Mouse (Mus musculus) liver, embryonic 12.5 days (tissue): Measurements from ENCODE around the gene Smarcc1. TPM values are rescaled to one million over a fixed set of nuclear protein-coding genes. Genes with fewer than 3 reads are reported as not detected.

ENCODE experiments used
- ATAC-seq: fragments of 200-750 bp; cut with Nextera tagmentation; 2 replicates; pipeline ENCODE4 v1.8.0; 2017; ENCODE audit warnings: moderate number of reproducible peaks, mild to moderate bottlenecking, moderate library complexity
- H3K27ac ChIP-seq: fragments of 300-500 bp; sonication (generic); 2 replicates; pipeline ENCODE4 v1.5.1; 2016; ENCODE audit warnings: mild to moderate bottlenecking
- H3K27me3 ChIP-seq: fragments of 300-500 bp; sonication (generic); replicated peaks from 2 replicates; pipeline ENCODE4 v1.6.1; 2016; ENCODE audit warnings: mild to moderate bottlenecking, moderate library complexity
- H3K36me3 ChIP-seq: fragments of 300-500 bp; sonication (generic); 2 replicates; pipeline ENCODE4 v1.6.1; 2016; ENCODE audit warnings: mild to moderate bottlenecking, moderate library complexity
- H3K4me1 ChIP-seq: fragments of 300-500 bp; sonication (generic); 2 replicates; pipeline ENCODE4 v1.6.1; 2016
- H3K4me2 ChIP-seq: fragments of 300-500 bp; sonication (generic); 2 replicates; pipeline ENCODE4 v1.6.1; 2016; ENCODE audit warnings: mild to moderate bottlenecking, moderate library complexity
- H3K4me3 ChIP-seq: fragments of 300-500 bp; sonication (generic); 2 replicates; pipeline ENCODE4 v1.5.1; 2016; ENCODE audit warnings: mild to moderate bottlenecking, moderate library complexity
- H3K9ac ChIP-seq: fragments of 300-500 bp; sonication (generic); 2 replicates; pipeline ENCODE4 v1.6.1; 2016; ENCODE audit warnings: mild to moderate bottlenecking, moderate library complexity
- H3K9me3 ChIP-seq: fragments of 300-500 bp; sonication (generic); replicated peaks from 2 replicates; pipeline ENCODE4 v1.6.1; 2016; ENCODE audit warnings: mild to moderate bottlenecking, moderate library complexity
- WGBS: fragments of 180-500 bp; shearing (Covaris S2); methylation state at CpG from one replicate; pipeline ENCODE4 v1.1.7; 2016; ENCODE audit not compliant: insufficient replicate concordance; 5-methylcytosine and 5-hydroxymethylcytosine counted together
- polyA plus RNA-seq: library from polyadenylated mRNA; unstranded; fragments of >200 nt; fragmentation: Nextera tagmentation; extraction: Ambion mirVana; gene quantifications from 2 replicates; pipeline ENCODE4 v1.2.1, GENCODE M21; 2016

The Smarcc1 gene
- polyA plus RNA-seq, 1 experiment from 2014 or later: 69.2 TPM

- no peak overlapping the region for H3K4me3 ChIP-seq
- H3K4me2 ChIP-seq: no peak overlapping the region
- no peaks in the 10 kb centered on the region for H3K27me3 ChIP-seq
- H3K36me3 ChIP-seq: peaks cover 91% of the 10 kb centered on the region
- H3K27ac ChIP-seq: no peak overlapping the region
- H3K9ac ChIP-seq: no peak overlapping the region
- 72% methylated on average over 7 of the region's 7 CpGs for WGBS
- no peaks in the 10 kb centered on the region for H3K4me1 ChIP-seq
- ATAC-seq: no peak
- no peaks in the 10 kb centered on the region for H3K9me3 ChIP-seq
Observed at GRCm38 (mm10) chr9:110208265-110208664, 90.8 kb downstream of the Smarcc1 start.

DNA sequence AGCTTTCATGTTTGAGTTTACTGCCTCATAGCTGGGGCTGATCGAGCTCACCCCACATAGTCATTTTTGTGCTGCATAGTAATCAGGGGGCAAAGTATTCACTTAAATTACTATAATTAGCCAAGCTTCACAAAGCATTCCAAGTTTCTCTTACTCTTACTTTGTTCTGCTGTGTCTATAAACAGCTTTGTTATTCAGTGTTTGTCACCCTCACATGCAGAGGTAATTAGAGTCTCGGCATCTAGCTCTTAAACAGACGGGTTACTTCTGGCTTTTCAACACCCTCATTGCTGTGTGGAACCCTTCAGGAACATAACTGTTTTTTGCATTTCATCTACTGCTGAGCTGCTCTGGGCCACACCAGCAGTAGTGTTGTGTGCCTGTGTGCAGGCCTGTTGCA, 91.5 kb downstream of the Smarcc1 start:
- no peak overlapping the region for H3K4me2 ChIP-seq
- no peaks in the 10 kb centered on the region for H3K9me3 ChIP-seq
- H3K36me3 ChIP-seq: peaks cover 91% of the 10 kb centered on the region
- no peaks in the 10 kb centered on the region for H3K4me1 ChIP-seq
- no peak overlapping the region for H3K4me3 ChIP-seq
- no peak overlapping the region for H3K27ac ChIP-seq
- no peaks in the 10 kb centered on the region for H3K27me3 ChIP-seq
- no peak for ATAC-seq
- no peak overlapping the region for H3K9ac ChIP-seq
- 87% methylated on average over 3 of the region's 3 CpGs for WGBS

DNA sequence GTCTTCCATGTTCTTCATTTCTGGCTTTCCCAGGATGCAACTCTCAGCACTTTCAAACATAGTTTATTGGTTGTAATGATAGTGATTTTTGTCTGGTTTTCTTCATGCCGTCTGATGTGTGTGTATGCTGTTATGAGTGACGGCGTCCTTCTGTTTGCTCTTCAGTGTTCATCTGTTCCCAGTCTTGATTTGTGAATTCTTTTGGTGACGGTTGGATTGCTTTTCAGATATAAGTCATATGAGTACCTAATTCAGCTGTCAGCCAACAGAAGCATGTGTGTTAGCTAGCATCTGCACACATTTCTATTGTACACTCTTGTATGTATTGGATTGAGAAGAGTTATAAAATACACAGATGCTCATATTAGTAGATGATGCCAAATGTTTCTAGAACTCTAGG, 106.8 kb downstream of the Smarcc1 start:
- H3K4me1 ChIP-seq: no peaks in the 10 kb centered on the region
- H3K27ac ChIP-seq: no peak overlapping the region
- H3K9ac ChIP-seq: no peak overlapping the region
- no peaks in the 10 kb centered on the region for H3K9me3 ChIP-seq
- no peak overlapping the region for H3K4me2 ChIP-seq
- no peak overlapping the region for H3K4me3 ChIP-seq
- no peak for ATAC-seq
- 85% methylated on average over 4 of the region's 4 CpGs for WGBS
- H3K36me3 ChIP-seq: peaks cover 89% of the 10 kb centered on the region
- no peaks in the 10 kb centered on the region for H3K27me3 ChIP-seq

DNA sequence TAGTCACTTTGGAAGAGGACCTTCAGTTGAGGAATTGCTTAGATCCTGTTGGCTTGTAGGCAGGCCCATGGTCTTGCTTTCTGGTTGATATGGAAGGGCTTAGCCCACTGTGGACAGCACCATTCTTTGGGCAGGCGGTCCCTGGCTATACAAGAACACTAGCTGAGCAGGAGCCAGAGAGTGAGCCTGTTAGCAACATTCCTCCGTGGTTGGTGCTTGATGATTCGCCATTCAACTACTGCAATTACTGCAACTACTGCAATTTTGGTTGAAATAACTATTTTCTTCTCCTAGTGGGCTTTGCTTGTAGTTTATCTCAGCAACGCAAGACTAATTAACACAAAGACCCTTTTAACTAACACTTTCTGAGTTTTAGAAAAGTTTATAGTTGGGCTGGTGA, 108.7 kb downstream of the Smarcc1 start:
- H3K36me3 ChIP-seq: peaks cover 88% of the 10 kb centered on the region
- no peak overlapping the region for H3K9ac ChIP-seq
- no peak for ATAC-seq
- no peaks in the 10 kb centered on the region for H3K27me3 ChIP-seq
- no peak overlapping the region for H3K4me2 ChIP-seq
- H3K27ac ChIP-seq: no peak overlapping the region
- 88% methylated on average over 4 of the region's 4 CpGs for WGBS
- no peaks in the 10 kb centered on the region for H3K4me1 ChIP-seq
- no peaks in the 10 kb centered on the region for H3K9me3 ChIP-seq
- no peak overlapping the region for H3K4me3 ChIP-seq

DNA sequence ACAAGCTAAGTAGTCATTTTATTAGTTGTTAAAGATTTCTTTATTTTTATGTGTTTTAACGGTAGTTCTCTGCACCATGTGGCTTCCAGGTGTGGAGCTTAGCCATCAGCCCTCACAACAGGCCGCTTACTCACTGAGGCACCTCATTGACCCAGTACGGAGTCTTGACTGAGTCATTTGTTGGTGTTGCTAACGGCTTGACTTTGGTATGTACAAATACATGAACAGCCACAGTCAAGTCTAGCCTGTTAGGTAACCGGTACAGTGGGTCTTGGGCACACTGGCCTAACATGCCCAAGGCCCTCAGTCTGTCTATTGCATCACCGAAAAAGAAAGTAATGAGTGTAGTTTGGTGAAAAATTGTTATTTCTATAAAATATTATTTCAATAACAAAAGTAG, 111.2 kb downstream of the Smarcc1 start:
- Histone ChIP-seq H3K4me3 (no peak overlapping the region), H3K9ac (no peak overlapping the region), H3K4me2 (no peak overlapping the region), H3K36me3 (peaks cover 83% of the 10 kb centered on the region), H3K27me3 (no peaks in the 10 kb centered on the region), H3K4me1 (no peaks in the 10 kb centered on the region), H3K9me3 (no peaks in the 10 kb centered on the region), H3K27ac (no peak overlapping the region)
- 87% methylated on average over 6 of the region's 6 CpGs for WGBS
- ATAC-seq: no peak

DNA sequence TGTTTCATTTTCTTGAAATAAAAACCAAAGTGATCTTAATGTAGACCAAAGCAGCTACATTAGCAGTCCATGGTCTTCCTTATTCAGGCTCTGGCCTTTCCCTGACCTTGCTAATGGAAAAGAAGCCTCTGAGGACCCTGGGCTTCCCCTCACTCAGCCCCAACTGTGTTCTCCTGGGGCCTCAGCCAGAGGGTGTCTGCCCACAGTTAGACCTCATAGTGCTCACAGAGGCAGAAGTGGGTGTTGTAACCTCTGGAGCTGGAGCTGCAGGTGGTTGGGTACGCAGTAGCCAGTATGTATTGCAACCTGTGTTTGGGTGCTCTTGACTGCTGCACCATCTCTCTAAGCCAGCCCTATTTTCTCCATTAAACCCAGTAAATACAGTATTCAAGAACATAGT, 111.6 kb downstream of the Smarcc1 start:
- H3K4me1 ChIP-seq: no peaks in the 10 kb centered on the region
- no peak overlapping the region for H3K4me3 ChIP-seq
- H3K9ac ChIP-seq: no peak overlapping the region
- no peak overlapping the region for H3K27ac ChIP-seq
- H3K9me3 ChIP-seq: no peaks in the 10 kb centered on the region
- H3K4me2 ChIP-seq: no peak overlapping the region
- ATAC-seq: no peak
- no peaks in the 10 kb centered on the region for H3K27me3 ChIP-seq
- peaks cover 83% of the 10 kb centered on the region for H3K36me3 ChIP-seq
- WGBS: 100% methylated on average over 1 of the region's 1 CpGs

- no peak for ATAC-seq
- 63% methylated on average over 10 of the region's 10 CpGs for WGBS
- Histone ChIP-seq H3K4me1 (peaks cover 5% of the 10 kb centered on the region), H3K27me3 (no peaks in the 10 kb centered on the region), H3K9ac (no peak overlapping the region), H3K27ac (no peak overlapping the region), H3K4me3 (no peak overlapping the region), H3K36me3 (peaks cover 83% of the 10 kb centered on the region), H3K4me2 (no peak overlapping the region), H3K9me3 (no peaks in the 10 kb centered on the region)
Observed at GRCm38 (mm10) chr9:110229566-110230248, 112.2 kb downstream of the Smarcc1 start.

DNA sequence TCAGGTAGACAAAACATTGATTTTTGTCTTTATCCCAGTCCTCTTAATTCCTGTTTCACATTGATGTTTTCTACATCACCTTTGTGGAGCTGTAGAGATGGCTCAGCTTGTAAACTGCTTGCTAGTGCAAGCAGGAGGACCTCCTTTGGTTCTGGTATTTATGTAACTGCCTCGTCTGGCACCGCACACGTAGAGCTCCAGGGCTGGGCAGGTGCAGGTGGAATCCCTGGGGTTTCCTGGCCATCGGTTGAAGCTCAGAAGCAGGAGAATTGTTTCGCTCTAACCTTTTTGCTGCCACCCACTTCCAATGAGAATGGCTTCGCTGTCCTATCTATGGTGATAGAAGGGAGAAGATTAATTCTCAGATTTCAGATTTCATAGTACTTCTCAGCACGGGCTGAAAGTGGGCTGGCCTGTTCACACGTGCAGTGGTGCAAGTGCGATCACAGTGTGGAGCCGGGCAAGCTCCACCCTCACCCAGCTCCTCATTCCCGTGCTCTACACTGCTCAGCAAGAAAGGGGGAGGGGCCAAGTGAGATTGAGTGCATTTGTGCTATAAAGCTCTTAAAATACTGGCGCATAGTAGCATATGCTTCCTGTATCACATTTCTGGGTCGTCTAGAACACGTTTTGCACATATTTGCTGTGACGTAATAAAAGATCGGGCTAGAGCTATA, 113.0 kb downstream of the Smarcc1 start:
- no peak for ATAC-seq
- H3K9me3 ChIP-seq: no peaks in the 10 kb centered on the region
- no peak overlapping the region for H3K4me2 ChIP-seq
- H3K9ac ChIP-seq: no peak overlapping the region
- H3K4me3 ChIP-seq: no peak overlapping the region
- H3K36me3 ChIP-seq: peaks cover 86% of the 10 kb centered on the region
- no peak overlapping the region for H3K27ac ChIP-seq
- peaks cover 9% of the 10 kb centered on the region for H3K4me1 ChIP-seq
- H3K27me3 ChIP-seq: no peaks in the 10 kb centered on the region
- WGBS: 84% methylated on average over 16 of the region's 16 CpGs

DNA sequence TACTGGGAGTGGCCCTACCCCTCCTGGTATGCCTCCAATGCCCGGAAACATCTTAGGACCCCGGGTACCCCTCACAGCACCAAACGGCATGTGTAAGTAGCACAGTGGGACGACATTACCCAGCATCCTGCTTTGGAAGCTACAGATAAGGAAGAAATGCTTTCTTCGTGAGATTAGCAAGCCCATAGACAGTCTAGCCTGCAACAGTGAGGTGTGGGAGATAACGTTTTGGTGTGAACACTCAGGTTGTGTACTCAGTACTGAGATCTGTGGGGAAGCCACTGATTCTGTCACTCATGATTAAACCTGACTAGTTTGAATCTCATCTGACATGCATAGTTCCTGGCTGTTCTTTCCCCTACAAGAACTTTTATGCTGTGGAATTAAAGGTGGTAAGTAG, 117.5 kb downstream of the Smarcc1 start:
- no peak overlapping the region for H3K27ac ChIP-seq
- no peak overlapping the region for H3K4me2 ChIP-seq
- ATAC-seq: peak; percentile 65; the same call in 1 of the 2 replicates
- H3K4me1 ChIP-seq: peaks cover 9% of the 10 kb centered on the region
- 45% methylated on average over 6 of the region's 6 CpGs for WGBS
- no peak overlapping the region for H3K4me3 ChIP-seq
- peaks cover 88% of the 10 kb centered on the region for H3K36me3 ChIP-seq
- no peak overlapping the region for H3K9ac ChIP-seq
- H3K9me3 ChIP-seq: no peaks in the 10 kb centered on the region
- H3K27me3 ChIP-seq: no peaks in the 10 kb centered on the region

GRCm38 (mm10) chr9:110243221-110243833, 125.8 kb downstream of the Smarcc1 start, which contains the start of gene Cspg5:
Gene Cspg5 (plus strand): TSS chr9:110243783.
- Histone ChIP-seq H3K27me3 (peaks cover 58% of the 10 kb centered on the region), H3K9ac (no peak within 1 kb of the TSS)
- ATAC-seq: no peak

DNA sequence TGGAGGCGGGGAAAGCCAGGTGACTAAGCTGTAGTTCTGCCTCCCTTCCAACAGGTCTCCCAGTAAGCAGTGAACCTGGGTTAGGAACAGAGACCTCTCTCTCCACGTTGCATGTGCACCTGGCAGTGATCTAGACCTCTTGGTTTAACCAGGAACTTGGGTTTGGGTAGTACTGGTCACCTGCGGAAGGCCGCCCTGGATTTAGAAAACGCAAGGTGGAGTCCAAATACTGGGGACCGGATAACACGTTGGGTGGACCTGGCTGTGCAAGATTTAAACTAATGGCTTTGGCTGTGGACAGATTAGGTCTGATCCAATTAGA, 127.0 kb downstream of the Smarcc1 start:
- Histone ChIP-seq H3K27ac (no peak overlapping the region), H3K36me3 (peaks cover 16% of the 10 kb centered on the region), H3K4me2 (peak overlapping the region; percentile 92), H3K27me3 (peaks cover 58% of the 10 kb centered on the region), H3K4me3 (peak overlapping the region; percentile 64), H3K4me1 (peaks cover 21% of the 10 kb centered on the region), H3K9ac (no peak overlapping the region), H3K9me3 (no peaks in the 10 kb centered on the region)
- 26% methylated on average over 7 of the region's 7 CpGs for WGBS
- peak; percentile 26; the same call in 1 of the 2 replicates for ATAC-seq

More at GRCm38 (mm10) chr9:110243221-110243833, 125.8 kb downstream of the Smarcc1 start, which contains the start of gene Cspg5:
- Histone ChIP-seq H3K4me3 (no peak within 1 kb of the TSS), H3K36me3 (peaks cover 27% of the 10 kb centered on the region), H3K9me3 (no peaks in the 10 kb centered on the region), H3K4me1 (peaks cover 21% of the 10 kb centered on the region), H3K4me2 (peak within 1 kb of the TSS; percentile 92), H3K27ac (no peak within 1 kb of the TSS)
- WGBS: 57% methylated on average over 7 of the region's 7 CpGs

DNA sequence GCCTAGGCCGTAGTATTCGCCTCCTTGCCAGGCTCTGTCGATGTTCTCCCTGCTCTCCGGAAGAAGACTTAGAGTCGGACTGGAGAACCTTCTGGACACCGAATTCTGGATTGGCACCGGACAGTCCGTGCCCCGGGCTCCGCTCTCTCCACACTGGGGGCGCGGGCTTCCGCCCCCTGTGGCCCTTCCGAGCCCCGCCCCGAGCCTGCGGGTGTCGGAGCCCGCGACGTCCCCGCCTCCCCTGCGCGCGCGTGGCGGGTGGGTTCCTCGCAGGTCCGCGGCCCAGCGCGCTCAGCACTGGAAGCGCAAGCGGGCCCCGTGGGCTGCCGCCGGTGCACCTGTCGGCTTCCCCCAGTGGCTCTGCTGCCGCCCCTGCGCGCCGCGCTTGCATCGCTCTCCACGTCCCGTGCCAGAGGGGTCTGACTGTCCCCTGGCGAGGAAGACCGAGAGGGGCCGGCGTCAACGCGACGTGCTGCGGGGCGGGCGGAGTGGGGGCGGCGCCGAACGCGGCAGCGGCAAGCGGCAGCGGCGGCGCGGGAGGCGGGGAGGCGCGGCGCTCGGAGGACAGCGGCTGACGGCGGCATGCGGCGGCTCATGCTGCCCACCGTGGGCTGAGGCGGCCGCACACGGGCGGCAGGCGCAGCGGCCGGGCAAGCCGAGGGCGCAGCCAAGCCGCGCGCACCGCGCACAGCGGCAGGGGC, 127.5 kb downstream of the Smarcc1 start:
- ATAC-seq: 0 out of 2 replicates have a peak, but pooled peaks have one; percentile 2
- 2% methylated on average over 90 of the region's 93 CpGs for WGBS
- H3K27ac ChIP-seq: no peak overlapping the region
- peaks cover 58% of the 10 kb centered on the region for H3K27me3 ChIP-seq
- H3K4me2 ChIP-seq: peak overlapping the region; percentile 92
- H3K9ac ChIP-seq: peak overlapping the region; percentile 49
- H3K9me3 ChIP-seq: no peaks in the 10 kb centered on the region
- peaks cover 13% of the 10 kb centered on the region; the same call in 1 of the 2 replicates for H3K36me3 ChIP-seq
- H3K4me1 ChIP-seq: peaks cover 21% of the 10 kb centered on the region
- H3K4me3 ChIP-seq: peak overlapping the region; percentile 64
